Mouse (Mus musculus) gastrocnemius, adult 8-10 months (tissue): ENCODE results near the gene Kndc1. TPM values are rescaled to one million over a fixed set of nuclear protein-coding genes. Genes with fewer than 3 reads are reported as not detected.

Source experiments
- DNase-seq, 2 experiments: peaks; one replicate each; pipeline ENCODE4 v3.0.0; 2022; ENCODE audit warnings: low spot score in 2 of 2
- microRNA-seq: library from miRNA; unstranded; fragments of <30 nt; microRNA quantifications from one replicate; pipeline ENCODE4 v1.2.0, GENCODE M21; 2022
- total RNA-seq, 4 experiments: library from RNA; stranded (reverse); gene quantifications; 2 replicates each; pipeline ENCODE4 v1.2.4; 2022

Gene Kndc1
- total RNA-seq, 4 experiments from 2014 or later = 0.07 TPM; not detected in 3

DNA sequence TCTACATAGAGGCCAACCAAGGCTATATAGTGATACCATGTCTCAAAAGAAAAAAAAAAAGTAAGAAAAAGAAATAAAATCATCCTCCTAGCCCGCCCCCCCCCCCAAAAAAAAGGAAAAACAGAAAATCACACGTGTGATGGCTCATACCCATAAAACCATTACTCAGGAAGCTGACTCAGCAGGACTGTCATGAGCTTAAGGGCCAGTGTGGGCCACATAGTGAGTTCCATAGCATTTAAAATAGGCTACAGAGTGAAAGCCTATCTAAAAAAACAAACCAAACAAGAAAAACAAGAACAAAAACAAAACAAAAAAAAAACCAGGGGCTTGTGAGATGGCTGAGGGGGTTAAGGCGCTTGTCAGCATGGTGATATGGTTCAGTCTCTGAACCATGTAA is 86.3 kb downstream of the Kndc1 start:
- no peak for DNase-seq

DNA sequence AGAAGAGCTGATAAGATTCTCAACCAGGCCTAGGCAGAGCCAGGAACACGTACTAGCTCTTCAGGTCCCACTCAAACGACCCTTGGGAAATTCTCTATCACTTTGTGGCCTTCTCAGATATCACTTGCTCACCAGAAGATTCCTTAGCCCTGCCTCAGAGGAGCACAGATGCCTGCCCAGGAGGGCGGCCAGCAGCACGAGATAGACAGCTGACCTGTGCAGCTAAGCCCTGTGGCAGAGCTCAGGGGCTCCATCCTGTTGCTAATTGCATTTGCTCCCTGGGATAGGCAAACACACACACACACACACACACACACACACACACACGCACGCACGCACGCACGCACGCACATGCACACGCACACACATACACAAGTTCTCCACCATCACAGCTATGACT is 87.6 kb downstream of the Kndc1 start:
- DNase-seq = no peak

DNA sequence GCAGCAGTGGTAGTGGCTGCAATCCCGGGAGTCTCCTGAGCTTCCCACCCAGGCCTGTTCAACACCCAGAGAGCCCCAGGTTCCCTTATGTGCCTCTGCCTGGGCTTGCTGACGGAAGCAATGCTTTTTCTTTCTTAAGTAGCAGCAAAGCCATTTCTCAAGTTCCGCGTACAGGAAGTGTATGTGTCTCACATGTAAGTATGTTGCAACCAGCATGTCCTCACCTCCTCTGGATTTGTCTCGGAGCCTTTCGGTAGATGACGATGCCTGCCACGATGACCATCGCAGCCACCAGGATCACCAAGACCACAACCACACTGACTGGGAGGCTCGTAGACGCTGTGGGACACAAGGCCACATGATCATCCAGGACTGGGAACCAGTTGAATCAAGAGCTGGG is 90.0 kb downstream of the Kndc1 start:
- DNase-seq = no peak

DNA sequence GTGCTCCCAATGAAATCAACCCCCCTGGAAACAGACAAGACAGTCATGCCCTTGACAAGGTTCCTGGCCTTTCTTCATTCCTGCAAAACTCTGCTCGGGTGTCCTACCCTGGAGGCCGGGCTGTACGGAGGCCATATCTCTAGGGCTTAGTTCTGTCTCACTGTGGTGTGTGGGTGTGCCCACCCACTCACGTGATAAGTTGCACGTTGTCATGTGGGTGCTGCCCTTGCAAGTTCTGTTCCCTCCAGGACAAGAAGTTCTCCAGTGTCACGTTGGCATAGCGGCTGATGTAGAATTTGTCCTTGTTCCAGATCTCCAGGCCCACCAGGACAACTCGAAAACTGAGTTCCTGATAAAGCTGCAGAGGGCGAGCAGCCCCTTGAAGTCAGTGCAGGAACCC is 93.8 kb downstream of the Kndc1 start:
- no peak for DNase-seq

DNA sequence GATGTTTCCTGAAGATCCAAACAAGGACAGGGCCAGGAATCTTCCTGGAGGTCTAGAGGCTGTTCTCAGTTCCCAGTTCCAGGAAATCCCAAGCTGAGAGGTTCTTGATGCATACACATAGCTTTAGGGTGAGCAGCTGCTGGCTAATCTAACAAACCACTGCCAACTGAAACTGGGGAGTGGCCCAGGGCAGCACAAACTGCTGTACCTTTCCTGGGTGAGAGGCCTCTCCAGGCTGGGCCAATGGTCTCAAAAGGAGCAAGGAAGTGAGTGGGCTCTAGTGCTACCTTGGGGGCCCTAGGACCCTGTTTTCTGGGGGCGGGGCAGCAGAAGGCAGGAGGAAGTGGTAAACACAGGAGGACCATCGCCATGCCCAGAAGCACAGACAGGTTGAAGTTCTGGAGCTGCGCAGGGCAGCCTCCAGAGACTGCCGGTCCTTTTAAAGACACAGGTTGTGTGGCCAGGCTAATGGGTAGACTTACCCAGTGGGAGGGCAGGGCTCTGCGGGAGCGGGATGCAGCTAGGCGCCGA is 96.4 kb downstream of the Kndc1 start:
- DNase-seq = no peak

Small RNA genes lying within 50 kb of the gene (microRNA-seq; reads per million reads assigned to microRNA genes)
- gene Mir202 (not detected), gene Mir7062 (not detected), gene mmu-mir-7686 (not detected)

Other genes with a start within 250 kb of the Kndc1 start
- gene Cfap46, start 210.9 kb upstream of the Kndc1 start, total RNA-seq = under 1 TPM in 1 of 4 experiments, not detected in 3; 0.10 TPM
- not detected for gene Adgra1, start 60.5 kb upstream of the Kndc1 start, total RNA-seq
- not detected for gene Utf1, start 49.1 kb downstream of the Kndc1 start, total RNA-seq
- gene 6430531B16Rik, start 84.1 kb downstream of the Kndc1 start, total RNA-seq = not detected
- under 1 TPM in 3 of 4 experiments, not detected in 1; 0.22 to 0.54 (median 0.39) TPM for gene Adam8, start 97.9 kb downstream of the Kndc1 start, total RNA-seq
- gene Zfp511, start 141.7 kb downstream of the Kndc1 start, total RNA-seq = 10 to 100 TPM in 1 of 4 experiments, 1 to 10 TPM in 3; 6.1 to 11.2 (median 8.4) TPM
- gene Tubgcp2, start 142.0 kb downstream of the Kndc1 start, total RNA-seq = 10 to 100 TPM; 19.9 to 22.3 (median 20.9) TPM
- gene Msx3, start 154.4 kb downstream of the Kndc1 start, total RNA-seq = not detected
- gene Caly, start 187.9 kb downstream of the Kndc1 start, total RNA-seq = under 1 TPM; 0.29 to 0.78 (median 0.47) TPM
- not detected for gene Prap1, start 198.7 kb downstream of the Kndc1 start, total RNA-seq
- gene Fuom, start 207.7 kb downstream of the Kndc1 start, total RNA-seq = 10 to 100 TPM; 28.9 to 41.2 (median 36.3) TPM
- 1 to 10 TPM; 1.5 to 4.3 (median 4.1) TPM for gene Paox, start 221.1 kb downstream of the Kndc1 start, total RNA-seq
- 100 to 1,000 TPM; 113 to 159 (median 136) TPM for gene Echs1, start 221.8 kb downstream of the Kndc1 start, total RNA-seq
- 10 to 100 TPM; 24.2 to 28.0 (median 25.1) TPM for gene Mtg1, start 242.9 kb downstream of the Kndc1 start, total RNA-seq